Mouse (Mus musculus) right cerebral cortex, postnatal 36 days (tissue): ENCODE results near the gene Vegfc.

ENCODE experiments used
- DNase-seq, 2 experiments: peaks; one replicate each; pipeline ENCODE4 v3.0.0; 2022; ENCODE audit warnings: low spot score in 2 of 2, mixed read lengths in 1 of 2

Vegfc gene

DNA sequence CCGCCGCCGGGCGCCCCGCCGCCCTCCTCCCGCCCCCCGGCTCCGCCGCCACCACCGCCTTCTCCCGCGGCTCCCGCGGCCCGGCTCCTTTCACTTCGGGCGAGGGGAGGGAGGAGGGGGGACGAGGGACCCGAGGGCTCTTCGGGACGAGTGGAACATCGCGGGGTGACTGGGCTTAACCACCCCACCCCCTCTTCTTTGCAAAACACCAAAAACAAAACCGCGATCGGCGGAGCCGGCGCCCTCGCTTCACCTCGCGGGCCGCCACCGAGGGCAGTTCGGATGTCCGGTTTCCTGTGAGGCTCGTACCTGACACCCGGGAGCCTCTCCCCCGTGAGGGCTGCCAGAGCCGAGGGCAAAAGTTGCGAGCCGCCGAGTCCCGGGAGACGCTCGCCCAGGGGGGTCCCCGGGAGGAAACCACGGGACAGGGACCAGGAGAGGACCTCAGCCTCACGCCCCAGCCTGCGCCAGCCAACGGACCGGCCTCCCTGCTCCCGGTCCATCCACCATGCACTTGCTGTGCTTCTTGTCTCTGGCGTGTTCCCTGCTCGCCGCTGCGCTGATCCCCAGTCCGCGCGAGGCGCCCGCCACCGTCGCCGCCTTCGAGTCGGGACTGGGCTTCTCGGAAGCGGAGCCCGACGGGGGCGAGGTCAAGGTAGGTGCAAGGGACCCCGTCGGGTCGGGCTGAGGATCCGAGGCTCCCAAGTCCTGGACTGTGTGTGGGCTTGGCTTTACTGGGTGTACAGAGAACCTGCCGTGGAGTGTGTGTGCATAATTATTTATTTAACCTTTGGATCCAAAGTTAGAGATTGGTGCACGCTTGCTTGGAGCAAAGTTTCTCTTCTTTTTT lies at the start of gene Vegfc:
Gene Vegfc (plus strand): TSS at position 336 of the 850 bp plus-strand sequence.
- peak in 1 of 2 experiments; percentile 23 for DNase-seq

DNA sequence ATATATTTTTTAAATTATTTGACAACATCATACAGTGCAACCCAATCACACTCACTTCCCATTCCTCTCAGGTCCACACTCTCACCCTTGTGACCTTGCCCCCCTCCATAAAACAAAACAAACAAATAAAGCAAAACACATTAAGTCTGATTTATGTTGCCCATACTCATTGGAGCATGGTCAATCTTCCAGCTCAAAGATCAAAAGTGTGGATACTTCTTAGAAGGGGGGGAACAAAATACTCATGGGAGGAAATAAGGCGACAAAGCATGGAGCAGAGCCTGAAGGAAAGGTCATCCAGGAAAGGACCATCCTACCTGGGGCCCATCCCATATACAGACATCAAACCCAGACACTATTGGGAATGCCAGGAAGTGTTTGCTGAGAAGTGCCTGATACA lies 42.8 kb upstream of the Vegfc start:
- DNase-seq = no peak

DNA sequence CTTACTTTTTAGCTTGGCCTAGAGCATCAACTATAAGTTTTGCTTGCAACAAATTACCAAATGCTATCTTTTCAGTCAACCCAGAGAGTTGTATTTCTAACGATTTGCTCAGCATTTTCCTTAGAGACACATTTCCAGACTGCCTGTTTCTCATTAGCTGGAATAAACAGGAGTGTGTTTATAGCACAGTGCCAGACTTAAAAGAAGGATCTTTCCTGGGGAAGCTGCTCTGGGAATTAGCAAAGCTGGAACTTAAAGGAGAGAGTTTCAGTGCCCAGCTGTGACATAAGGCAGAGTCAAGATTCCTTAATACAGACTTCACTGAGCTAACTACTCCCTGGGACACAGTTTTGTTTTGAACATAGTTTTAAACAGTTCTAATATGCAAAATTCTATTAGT lies 34.8 kb upstream of the Vegfc start:
- DNase-seq = no peak

DNA sequence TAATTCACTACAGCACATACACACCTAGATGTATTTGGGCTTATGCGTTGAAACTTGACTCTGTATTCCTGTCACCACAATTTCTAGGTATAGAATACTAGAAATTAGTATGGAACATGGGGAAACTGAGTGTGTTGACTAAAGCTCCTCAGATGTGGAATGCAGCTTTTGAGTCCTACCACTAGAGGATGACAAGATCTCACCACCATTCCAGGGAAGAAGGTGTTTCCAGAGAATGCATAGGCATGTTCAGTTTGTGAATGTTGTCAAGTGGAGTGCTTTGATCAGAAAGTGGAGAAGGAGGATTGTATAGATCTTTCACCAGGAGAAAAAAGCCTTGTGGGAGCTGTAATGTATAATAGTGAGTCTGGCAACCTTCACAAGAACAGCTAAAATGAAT lies 33.9 kb upstream of the Vegfc start:
- DNase-seq = no peak

DNA sequence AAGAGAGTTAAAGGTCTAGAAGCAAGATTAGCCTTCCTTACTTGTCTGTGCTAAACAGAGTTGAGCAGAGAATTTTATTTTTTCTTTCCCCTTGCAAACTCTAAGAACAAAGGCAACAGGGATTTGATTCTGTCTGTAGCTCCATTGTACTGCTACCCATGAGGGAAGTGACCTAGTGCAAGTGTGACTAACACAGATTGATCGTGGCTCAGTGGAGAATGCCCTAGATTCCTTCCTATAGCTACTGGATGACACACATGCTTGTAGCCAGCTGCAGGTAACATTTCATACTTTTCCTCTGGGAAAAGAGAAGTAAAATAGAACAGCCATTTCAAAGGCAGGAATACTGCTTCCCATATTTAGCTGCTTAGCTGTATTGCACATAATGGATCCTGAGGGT lies 24.2 kb upstream of the Vegfc start:
- DNase-seq = no peak

DNA sequence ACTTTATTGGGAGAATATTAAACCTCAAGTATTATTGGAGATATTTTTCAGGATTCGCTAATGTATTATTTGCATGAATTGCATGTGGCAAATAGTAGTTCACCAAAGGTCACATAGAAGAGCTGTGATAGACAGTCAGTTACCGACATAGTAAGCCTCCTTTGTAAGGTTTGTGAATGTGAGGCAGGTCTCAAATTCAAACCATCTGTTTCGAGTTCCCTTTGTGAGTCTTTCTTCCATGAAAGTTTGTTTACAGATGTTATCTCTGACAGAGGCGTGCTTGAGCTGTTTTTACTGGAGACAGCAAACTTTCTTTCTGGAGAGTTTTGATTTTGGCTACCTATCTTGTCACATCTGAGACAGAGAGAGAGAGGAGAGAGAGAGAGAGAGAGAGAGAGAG lies 11.9 kb upstream of the Vegfc start:
- no peak for DNase-seq

DNA sequence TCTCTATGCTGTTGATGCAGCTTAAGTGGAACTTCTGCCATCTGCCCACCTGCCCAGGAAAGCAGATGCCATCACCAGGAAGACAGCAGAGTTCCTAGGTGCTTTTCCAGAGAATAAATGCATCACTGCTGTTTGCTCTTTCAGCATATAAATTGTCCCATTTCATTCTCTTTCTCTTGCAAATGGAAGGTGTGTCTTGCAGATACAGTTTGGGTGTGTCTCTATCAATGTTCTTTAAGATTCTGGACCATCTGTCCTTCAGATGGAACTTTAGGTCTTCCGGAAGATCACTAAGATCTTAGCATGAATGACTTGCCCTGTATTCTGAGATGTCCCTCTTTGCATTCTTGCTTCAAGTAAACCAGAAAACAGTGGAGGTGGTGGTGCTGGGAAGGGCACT lies 1.1 kb upstream of the Vegfc start:
- no peak for DNase-seq

DNA sequence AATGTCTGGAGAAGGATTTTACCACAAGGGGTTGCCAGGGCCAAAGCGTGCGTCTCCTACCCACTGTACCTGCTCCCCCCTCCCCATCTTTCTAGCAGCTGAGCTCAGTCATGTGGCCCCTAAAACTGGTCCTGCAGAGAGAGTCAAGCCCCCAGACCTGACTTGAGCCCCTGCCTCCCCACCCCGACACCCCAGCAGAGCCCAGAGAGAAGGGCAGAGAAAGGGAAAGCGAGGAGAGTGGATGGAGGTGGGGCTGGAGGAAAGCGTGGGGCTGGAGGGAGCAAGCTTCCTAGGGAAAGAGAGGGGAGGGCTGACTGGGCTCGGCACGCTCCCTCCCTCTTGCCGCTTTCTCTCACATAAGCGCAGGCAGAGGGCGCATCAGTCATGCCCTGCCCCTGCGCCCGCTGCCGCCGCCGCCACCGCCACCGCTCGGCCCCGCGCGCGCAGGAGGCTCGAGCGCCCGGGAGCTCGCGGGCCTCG lies 575 bp upstream of the Vegfc start:
- DNase-seq = peak in 1 of 2 experiments; percentile 44

DNA sequence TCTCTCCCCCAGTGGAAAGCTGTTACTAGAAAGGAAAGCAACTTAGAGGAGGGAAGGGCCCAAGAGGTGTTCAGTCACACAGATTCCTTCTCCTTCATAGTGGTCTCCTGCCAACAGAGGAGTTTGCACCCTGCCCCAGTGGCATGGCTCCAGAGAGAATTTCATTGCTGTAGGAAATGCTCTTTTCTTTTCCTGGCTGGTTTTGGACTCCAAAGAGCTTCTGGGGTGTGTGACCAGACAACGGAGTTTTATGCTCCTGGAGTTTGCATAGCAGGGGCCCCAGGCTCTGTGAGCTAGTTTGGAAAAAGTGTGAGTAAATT lies 675 bp downstream of the Vegfc start:
- DNase-seq = no peak

DNA sequence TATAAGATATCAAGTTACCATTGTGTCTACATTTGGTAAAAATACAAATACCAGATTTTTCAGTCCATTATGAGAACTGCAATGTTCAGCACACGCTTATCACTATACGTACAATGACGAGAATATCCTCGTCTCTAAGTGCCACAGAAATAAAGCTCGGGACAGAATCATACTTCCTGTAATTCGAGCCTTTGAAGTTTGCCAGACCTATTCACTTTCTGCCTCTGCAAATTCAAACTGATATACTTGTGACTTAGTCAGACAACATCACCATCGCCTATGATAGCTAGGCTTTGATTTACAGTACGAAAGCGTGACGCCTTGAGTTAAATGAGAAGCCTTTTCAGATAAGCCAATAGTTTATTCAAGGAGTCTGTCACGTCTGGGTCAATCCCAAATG lies 1.6 kb downstream of the Vegfc start:
- DNase-seq = no peak

DNA sequence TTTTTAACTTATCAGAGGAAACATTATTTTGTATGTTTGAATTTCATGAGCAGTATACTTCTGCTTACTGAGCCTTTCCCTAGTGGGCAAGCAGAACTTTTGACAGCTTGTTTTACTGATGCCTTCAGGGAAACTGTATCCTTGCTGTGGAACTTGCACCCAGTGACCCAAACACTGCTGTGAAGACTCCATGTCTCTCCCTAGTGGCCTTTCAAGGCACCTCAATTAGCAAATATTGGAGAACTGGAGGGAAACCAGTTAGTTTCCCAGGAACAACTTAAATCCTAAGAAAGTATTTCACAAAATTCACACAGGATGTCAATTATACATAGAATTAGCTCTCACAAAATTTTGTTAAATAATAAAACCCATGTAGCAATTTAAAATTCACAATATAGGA lies 2.2 kb downstream of the Vegfc start:
- DNase-seq = no peak

DNA sequence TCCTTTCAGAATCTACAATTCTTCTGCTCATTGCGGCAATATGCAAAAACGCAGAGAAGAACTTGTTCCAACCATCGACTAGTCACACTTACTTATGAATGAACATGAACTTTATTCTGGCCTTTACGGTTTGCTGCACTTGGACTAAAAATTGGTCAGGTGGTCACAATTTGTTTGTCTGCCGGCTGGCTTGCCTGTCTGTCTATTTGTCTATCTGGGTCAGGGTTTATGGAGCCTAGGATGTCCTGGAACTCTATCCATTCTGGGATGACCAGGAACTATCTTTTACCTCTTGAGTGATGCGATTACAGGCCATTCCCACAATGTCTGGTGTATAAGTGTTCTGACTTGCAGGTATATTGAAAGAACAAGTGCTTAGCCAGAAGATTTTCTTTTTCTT lies 8.5 kb downstream of the Vegfc start:
- no peak for DNase-seq

DNA sequence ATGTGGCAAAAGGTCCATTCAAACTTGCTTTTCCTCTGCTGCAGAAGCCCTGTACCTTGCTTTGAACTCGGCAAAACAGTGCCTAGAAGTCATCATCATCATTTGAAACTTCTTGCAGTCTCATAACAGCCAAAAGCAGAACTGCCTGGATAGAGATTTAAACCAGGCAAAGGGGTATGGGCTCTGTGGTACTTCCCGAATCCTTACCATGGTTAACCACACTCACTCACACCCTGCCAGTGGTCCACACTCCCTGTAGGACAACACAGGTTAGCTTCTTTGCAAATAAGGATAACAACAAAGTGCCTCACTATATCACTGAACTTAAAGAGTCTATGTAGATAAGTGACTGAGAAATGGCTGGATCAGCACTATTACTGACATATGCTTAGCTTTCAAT lies 9.7 kb downstream of the Vegfc start:
- DNase-seq = no peak

DNA sequence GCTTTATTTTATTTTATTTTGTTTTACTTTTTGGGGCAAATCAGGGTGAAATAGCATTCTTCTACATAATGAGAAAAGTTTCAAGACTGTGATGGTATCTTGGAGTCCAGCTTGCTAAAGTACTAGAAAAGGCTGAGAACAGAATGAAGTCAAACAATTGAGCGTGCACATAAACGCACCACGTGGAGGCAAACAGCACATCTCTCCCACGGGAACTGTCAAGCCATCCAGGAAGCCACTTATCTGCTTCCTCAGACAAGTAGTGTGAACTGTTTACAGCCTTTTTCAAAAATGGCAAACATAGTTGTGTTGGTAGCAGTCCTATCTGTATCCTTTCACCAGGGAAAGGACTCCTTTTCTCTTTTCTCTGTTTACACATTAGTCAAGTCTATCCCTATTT lies 11.8 kb downstream of the Vegfc start:
- no peak for DNase-seq

DNA sequence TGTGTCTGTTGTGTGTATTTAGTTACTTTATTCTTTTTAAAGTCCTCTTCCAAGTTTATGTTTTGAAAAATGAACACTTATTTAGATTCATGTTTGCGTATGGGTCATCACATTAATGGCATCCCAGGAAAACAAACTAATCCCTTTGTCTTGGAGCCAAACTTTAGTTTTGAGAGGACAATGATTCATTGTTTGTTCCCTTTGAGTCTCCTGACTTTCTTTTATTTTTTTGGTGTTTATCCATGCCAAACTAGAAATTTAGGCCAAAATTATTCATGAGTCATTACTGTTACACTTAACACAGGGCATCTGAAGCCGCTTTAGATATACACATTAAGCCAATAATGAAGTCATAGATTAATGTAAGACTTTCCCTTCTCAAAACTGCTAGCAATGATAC lies 12.5 kb downstream of the Vegfc start:
- DNase-seq = no peak

DNA sequence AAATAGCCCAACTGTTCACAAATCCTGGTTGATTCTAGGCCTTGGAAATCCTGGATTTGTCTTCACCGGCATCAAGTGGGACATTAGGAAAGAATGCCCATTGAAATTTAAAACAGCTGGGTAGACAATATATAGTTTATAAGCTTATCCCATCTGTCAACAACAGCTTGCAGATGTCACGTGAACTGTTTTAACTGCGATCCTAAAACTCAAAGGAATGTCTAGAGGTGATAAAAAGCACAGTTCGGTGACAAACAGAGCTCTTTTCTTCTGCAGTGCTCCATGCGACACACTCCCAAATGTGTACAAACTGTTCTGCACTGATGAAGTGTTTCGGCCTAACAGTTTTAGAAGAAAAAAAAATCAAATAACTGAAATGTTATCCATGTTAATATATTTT lies 22.7 kb downstream of the Vegfc start:
- DNase-seq = no peak

DNA sequence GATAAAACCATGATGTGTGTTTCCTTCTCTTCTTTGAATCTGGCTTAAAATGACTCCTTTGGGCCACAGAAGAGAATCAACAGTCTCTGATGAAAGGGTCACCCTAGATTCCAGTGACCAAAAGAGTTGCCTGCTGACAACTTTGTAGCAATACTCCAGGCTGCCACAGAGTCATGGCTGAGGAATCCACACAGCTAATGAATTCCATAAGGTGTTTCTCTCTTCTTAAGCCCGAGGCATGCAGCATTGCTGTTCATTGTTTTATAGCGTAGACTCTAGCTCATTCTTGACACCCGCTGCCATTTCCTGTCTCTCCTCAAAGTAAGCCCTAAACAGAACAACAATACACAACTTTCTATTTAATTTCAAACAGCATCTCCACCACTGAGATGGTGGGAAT lies 37.2 kb downstream of the Vegfc start:
- DNase-seq = no peak

DNA sequence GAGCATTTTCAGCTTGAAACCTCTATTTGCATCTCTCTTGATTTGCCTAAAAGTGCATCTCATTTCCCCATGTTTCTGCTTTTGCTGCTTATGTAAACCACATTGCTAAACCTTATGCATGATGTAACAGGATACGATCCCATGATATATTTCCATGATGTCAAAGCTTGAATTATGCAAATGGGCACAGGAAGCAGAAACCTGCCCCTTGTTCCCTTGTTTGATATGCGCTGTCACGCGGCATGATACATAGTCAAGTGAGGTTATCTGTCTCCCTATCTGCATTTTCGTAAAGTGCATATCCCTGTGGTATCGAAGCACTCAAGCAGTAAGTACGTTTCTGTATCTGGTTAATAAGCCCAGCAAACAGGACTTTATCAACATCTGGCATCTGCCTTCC lies 42.7 kb downstream of the Vegfc start:
- DNase-seq = no peak

DNA sequence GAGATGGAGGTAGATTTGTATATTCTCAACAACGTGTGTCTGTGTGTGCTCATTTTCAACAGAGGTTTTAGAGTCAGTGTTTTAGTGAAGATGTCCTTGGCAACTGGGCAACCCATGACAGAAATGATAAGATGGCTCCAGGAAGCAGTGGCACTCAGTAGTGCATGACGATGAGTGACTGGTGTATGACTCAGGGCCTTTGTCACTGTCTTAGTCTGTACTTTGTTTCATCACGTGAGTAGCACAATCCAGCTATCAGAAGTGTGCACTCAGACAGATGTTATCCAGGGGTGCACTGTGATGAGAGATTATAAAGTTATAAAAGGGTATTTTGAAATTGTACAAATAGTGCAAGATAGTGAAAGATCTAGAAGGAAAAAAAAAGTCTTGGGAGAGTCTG lies 44.5 kb downstream of the Vegfc start:
- DNase-seq = no peak

DNA sequence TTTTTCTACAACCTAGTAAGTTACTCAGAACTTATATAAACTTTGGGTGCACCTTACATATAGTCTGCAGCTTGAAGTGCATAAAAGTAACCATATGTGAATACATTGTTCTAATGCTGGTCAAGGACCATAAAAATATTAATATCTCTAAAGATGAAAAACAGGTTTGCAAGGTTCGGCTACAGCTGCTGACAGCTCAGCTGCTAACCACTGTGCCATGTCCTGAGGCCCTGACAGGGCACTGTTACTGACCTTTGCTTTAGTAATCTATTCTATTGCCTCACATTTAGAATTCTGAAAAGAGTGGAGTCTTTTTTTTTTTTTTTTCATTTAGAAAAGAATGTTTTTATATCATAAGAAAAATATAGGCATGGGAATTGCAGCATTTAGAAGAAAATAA lies 44.9 kb downstream of the Vegfc start:
- no peak for DNase-seq

DNA sequence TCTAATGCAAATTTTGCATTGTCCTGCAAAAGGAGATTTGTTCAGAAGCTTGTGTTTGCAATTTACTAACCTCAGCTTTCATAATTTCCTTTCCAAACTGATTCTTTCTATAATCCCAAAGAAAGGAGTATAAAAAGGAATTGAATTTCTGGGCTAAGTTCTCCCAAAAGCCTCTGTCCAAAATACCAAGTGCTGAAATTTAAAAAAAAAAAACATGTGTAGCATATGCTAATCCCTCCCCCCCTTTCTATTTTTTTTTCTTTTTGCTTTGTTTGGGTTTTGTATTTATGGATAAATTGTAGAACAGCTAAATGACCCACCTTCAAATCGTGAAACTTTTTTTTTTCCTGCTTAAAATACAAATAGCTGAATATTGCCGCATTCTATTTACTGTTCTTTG lies 53.2 kb downstream of the Vegfc start:
- no peak for DNase-seq

DNA sequence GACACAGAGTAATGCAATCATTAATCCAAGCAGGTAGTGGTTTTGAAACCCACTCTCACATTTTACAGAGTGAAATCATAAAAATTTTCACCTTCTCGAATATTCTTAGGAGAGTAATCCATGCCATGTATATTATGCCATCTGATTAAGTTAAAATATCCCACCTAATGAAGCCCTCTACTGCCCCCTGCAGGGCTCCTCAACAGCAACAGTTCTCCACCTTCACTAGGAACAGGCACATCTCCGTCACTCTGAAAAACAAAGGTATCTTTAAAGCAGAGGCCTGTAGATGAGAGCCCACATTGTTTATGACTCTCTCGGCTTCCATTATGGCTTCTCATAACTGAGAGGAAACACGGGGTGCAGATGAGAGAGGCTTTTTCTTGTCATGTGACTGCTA lies 75.8 kb downstream of the Vegfc start:
- no peak for DNase-seq

DNA sequence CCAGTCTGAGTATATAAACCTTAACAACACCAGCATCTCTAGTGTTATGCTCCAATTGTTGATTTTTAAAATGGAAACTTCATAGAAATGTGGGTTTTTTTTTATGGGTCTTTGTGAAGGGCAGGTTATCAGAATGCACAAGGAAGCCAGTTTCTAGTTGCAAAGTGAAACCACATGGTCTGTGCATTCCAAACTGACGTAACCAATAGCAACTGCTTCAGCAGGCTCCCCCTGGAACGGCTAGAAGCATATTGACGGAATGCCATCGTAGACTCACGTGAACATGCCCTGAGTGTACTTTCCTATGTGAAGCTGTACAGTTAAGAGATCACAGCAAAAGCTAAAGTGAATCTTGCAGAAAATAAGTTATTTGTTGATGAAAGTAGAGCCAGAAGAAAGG lies 86.1 kb downstream of the Vegfc start:
- DNase-seq = no peak

DNA sequence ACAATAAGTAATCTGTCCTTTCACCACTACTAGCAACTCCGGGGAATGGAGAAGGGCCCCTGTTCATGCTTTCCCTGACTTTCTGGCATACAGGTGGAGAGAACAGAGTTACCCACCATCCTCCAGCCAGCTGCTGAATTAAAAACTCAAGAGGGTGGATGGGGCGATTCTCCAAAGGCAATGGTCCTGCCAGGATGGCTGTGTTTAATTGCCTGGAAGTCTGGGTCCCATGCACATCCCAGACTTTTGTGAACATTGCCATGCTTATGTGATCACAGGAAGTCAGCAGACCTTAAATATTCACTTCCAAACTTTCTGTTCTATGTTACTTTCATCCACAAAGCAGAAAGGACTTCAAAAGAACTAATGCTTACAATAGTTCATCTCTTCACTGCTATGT lies 107.9 kb downstream of the Vegfc start:
- DNase-seq = no peak
